Mouse (Mus musculus) embryonic facial prominence, embryonic 12.5 days (tissue): ENCODE measurements around the gene Kcnj9. TPM values are rescaled to one million over a fixed set of nuclear protein-coding genes. Genes with fewer than 3 reads are reported as not detected.

Source experiments
- ATAC-seq: fragments of 200-750 bp; cut with Nextera tagmentation; 2 replicates; pipeline ENCODE4 v1.8.0; 2017; ENCODE audit not compliant: insufficient number of reproducible peaks, insufficient read depth, low FRiP score, low TSS enrichment
- H3K27ac ChIP-seq: fragments of 300-500 bp; sonication (generic); 2 replicates; pipeline ENCODE4 v1.5.1; 2016; ENCODE audit warnings: mild to moderate bottlenecking
- H3K27me3 ChIP-seq: fragments of 300-500 bp; sonication (generic); 2 replicates; pipeline ENCODE4 v1.6.1; 2016; ENCODE audit warnings: mild to moderate bottlenecking, moderate library complexity
- H3K36me3 ChIP-seq: fragments of 300-500 bp; sonication (generic); 2 replicates; pipeline ENCODE4 v1.6.1; 2016; ENCODE audit warnings: mild to moderate bottlenecking
- H3K4me1 ChIP-seq: fragments of 300-500 bp; sonication (generic); 2 replicates; pipeline ENCODE4 v1.6.1; 2016
- H3K4me2 ChIP-seq: fragments of 300-500 bp; sonication (generic); replicated peaks from 2 replicates; pipeline ENCODE4 v1.6.1; 2016; ENCODE audit warnings: mild to moderate bottlenecking, moderate library complexity
- H3K4me3 ChIP-seq: fragments of 300-500 bp; sonication (generic); 2 replicates; pipeline ENCODE4 v1.5.1; 2016; ENCODE audit warnings: mild to moderate bottlenecking
- H3K9ac ChIP-seq: fragments of 300-500 bp; sonication (generic); 2 replicates; pipeline ENCODE4 v1.6.1; 2016; ENCODE audit warnings: mild to moderate bottlenecking, moderate library complexity
- H3K9me3 ChIP-seq: fragments of 300-500 bp; sonication (generic); 2 replicates; pipeline ENCODE4 v1.6.1; 2016; ENCODE audit warnings: mild to moderate bottlenecking, moderate library complexity
- WGBS: fragments of 180-500 bp; shearing (Covaris S2); methylation state at CpG from one replicate; pipeline ENCODE4 v1.1.7; 2016; 5-methylcytosine and 5-hydroxymethylcytosine counted together
- polyA plus RNA-seq: library from polyadenylated mRNA; unstranded; fragments of >200 nt; fragmentation: Nextera tagmentation; extraction: Ambion mirVana; gene quantifications from 2 replicates; pipeline ENCODE4 v1.2.1, GENCODE M21; 2016

Kcnj9 gene
- polyA plus RNA-seq, 1 experiment from 2014 or later: 0.15 TPM

- peaks cover 33% of the 10 kb centered on the region for H3K27me3 ChIP-seq
- no peak for ATAC-seq
- WGBS: 52% methylated on average over 5 of the region's 5 CpGs
- H3K27ac ChIP-seq: no peak overlapping the region
- no peak overlapping the region for H3K9ac ChIP-seq
- no peaks in the 10 kb centered on the region for H3K9me3 ChIP-seq
- no peak overlapping the region for H3K4me2 ChIP-seq
- no peaks in the 10 kb centered on the region for H3K36me3 ChIP-seq
- 0 out of 2 replicates have a peak, but pooled peaks cover 11% of the 10 kb centered on the region for H3K4me1 ChIP-seq
- H3K4me3 ChIP-seq: no peak overlapping the region
Observed at GRCm38 (mm10) chr1:172349504-172349903, 20.4 kb upstream of the Kcnj9 start.

GRCm38 (mm10) chr1:172347382-172347781 lies 18.3 kb upstream of the Kcnj9 start:
- H3K27ac ChIP-seq: no peak overlapping the region
- no peak for ATAC-seq
- no peaks in the 10 kb centered on the region for H3K36me3 ChIP-seq
- no peaks in the 10 kb centered on the region for H3K9me3 ChIP-seq
- H3K4me2 ChIP-seq: no peak overlapping the region
- H3K4me3 ChIP-seq: no peak overlapping the region
- WGBS: 85% methylated on average over 12 of the region's 12 CpGs
- 0 out of 2 replicates have a peak, but pooled peaks cover 11% of the 10 kb centered on the region for H3K4me1 ChIP-seq
- no peak overlapping the region for H3K9ac ChIP-seq
- H3K27me3 ChIP-seq: peaks cover 33% of the 10 kb centered on the region

- H3K9ac ChIP-seq: no peak overlapping the region
- H3K9me3 ChIP-seq: no peaks in the 10 kb centered on the region
- no peak for ATAC-seq
- WGBS: 84% methylated on average over 10 of the region's 10 CpGs
- H3K4me3 ChIP-seq: no peak overlapping the region
- H3K36me3 ChIP-seq: no peaks in the 10 kb centered on the region
- peaks cover 39% of the 10 kb centered on the region for H3K27me3 ChIP-seq
- H3K4me2 ChIP-seq: no peak overlapping the region
- 0 out of 2 replicates have a peak, but pooled peaks cover 11% of the 10 kb centered on the region for H3K4me1 ChIP-seq
- no peak overlapping the region for H3K27ac ChIP-seq
Observed at GRCm38 (mm10) chr1:172346707-172347106, 17.6 kb upstream of the Kcnj9 start.

GRCm38 (mm10) chr1:172344820-172345219 lies 15.7 kb upstream of the Kcnj9 start:
- WGBS: 80% methylated on average over 7 of the region's 7 CpGs
- Histone ChIP-seq H3K27me3 (peaks cover 43% of the 10 kb centered on the region), H3K27ac (no peak overlapping the region), H3K9me3 (no peaks in the 10 kb centered on the region), H3K4me3 (no peak overlapping the region), H3K9ac (no peak overlapping the region), H3K4me1 (0 out of 2 replicates have a peak, but pooled peaks cover 2% of the 10 kb centered on the region), H3K36me3 (no peaks in the 10 kb centered on the region), H3K4me2 (no peak overlapping the region)
- no peak for ATAC-seq

- H3K4me1 ChIP-seq: no peaks in the 10 kb centered on the region
- WGBS: 69% methylated on average over 3 of the region's 3 CpGs
- H3K36me3 ChIP-seq: no peaks in the 10 kb centered on the region
- no peaks in the 10 kb centered on the region for H3K9me3 ChIP-seq
- H3K27me3 ChIP-seq: peaks cover 42% of the 10 kb centered on the region
- H3K27ac ChIP-seq: no peak overlapping the region
- no peak overlapping the region for H3K9ac ChIP-seq
- no peak overlapping the region for H3K4me2 ChIP-seq
- no peak for ATAC-seq
- H3K4me3 ChIP-seq: no peak overlapping the region
Observed at GRCm38 (mm10) chr1:172343914-172344313, 14.8 kb upstream of the Kcnj9 start.

GRCm38 (mm10) chr1:172342729-172343128 lies 13.6 kb upstream of the Kcnj9 start:
- H3K4me1 ChIP-seq: no peaks in the 10 kb centered on the region
- H3K4me2 ChIP-seq: no peak overlapping the region
- no peaks in the 10 kb centered on the region for H3K9me3 ChIP-seq
- whole genome bisulfite sequencing: 77% methylated on average over 3 of the region's 3 CpGs
- H3K27ac ChIP-seq: no peak overlapping the region
- ATAC-seq: no peak
- peaks cover 43% of the 10 kb centered on the region for H3K27me3 ChIP-seq
- no peaks in the 10 kb centered on the region for H3K36me3 ChIP-seq
- H3K4me3 ChIP-seq: no peak overlapping the region
- no peak overlapping the region for H3K9ac ChIP-seq

GRCm38 (mm10) chr1:172341386-172341785 lies 12.3 kb upstream of the Kcnj9 start:
- Histone ChIP-seq H3K27me3 (peaks cover 43% of the 10 kb centered on the region), H3K36me3 (no peaks in the 10 kb centered on the region), H3K4me3 (peak overlapping the region; percentile 41), H3K27ac (no peak overlapping the region), H3K9ac (no peak overlapping the region), H3K4me2 (peak overlapping the region; percentile 65), H3K4me1 (no peaks in the 10 kb centered on the region), H3K9me3 (no peaks in the 10 kb centered on the region)
- WGBS: 18% methylated on average over 10 of the region's 10 CpGs
- no peak for ATAC-seq

- peak; percentile 78 for ATAC-seq
- H3K4me2 ChIP-seq: peak within 1 kb of the TSS; percentile 65
- H3K9ac ChIP-seq: no peak within 1 kb of the TSS
- WGBS: 3% methylated on average over 38 of the region's 38 CpGs
- no peaks in the 10 kb centered on the region for H3K36me3 ChIP-seq
- H3K4me1 ChIP-seq: no peaks in the 10 kb centered on the region
- H3K9me3 ChIP-seq: no peaks in the 10 kb centered on the region
- no peak within 1 kb of the TSS for H3K27ac ChIP-seq
- peaks cover 43% of the 10 kb centered on the region for H3K27me3 ChIP-seq
- H3K4me3 ChIP-seq: peak within 1 kb of the TSS; percentile 41
Observed at GRCm38 (mm10) chr1:172340729-172341321, 11.7 kb upstream of the Kcnj9 start, which contains the start of gene Kcnj10. TSS of gene Kcnj10 (plus strand) at chr1:172341210.

- H3K27ac ChIP-seq: no peak overlapping the region
- H3K4me3 ChIP-seq: no peak overlapping the region
- no peaks in the 10 kb centered on the region for H3K9me3 ChIP-seq
- no peak overlapping the region for H3K9ac ChIP-seq
- H3K36me3 ChIP-seq: no peaks in the 10 kb centered on the region
- ATAC-seq: no peak
- H3K27me3 ChIP-seq: peaks cover 47% of the 10 kb centered on the region
- no peak overlapping the region for H3K4me2 ChIP-seq
- 32% methylated on average over 2 of the region's 2 CpGs for WGBS
- H3K4me1 ChIP-seq: no peaks in the 10 kb centered on the region
Observed at GRCm38 (mm10) chr1:172337411-172338185, 8.5 kb upstream of the Kcnj9 start.

GRCm38 (mm10) chr1:172335804-172336203 lies 6.7 kb upstream of the Kcnj9 start:
- no peaks in the 10 kb centered on the region for H3K4me1 ChIP-seq
- no peak overlapping the region for H3K27ac ChIP-seq
- H3K4me2 ChIP-seq: no peak overlapping the region
- WGBS: 75% methylated on average over 15 of the region's 15 CpGs
- H3K9me3 ChIP-seq: no peaks in the 10 kb centered on the region
- no peak for ATAC-seq
- H3K27me3 ChIP-seq: peaks cover 33% of the 10 kb centered on the region
- H3K4me3 ChIP-seq: no peak overlapping the region
- no peaks in the 10 kb centered on the region for H3K36me3 ChIP-seq
- no peak overlapping the region for H3K9ac ChIP-seq

GRCm38 (mm10) chr1:172333512-172333911 lies 4.4 kb upstream of the Kcnj9 start:
- Histone ChIP-seq H3K27me3 (peaks cover 34% of the 10 kb centered on the region), H3K9me3 (no peaks in the 10 kb centered on the region), H3K4me2 (no peak overlapping the region), H3K27ac (no peak overlapping the region), H3K4me1 (no peaks in the 10 kb centered on the region), H3K36me3 (no peaks in the 10 kb centered on the region), H3K9ac (no peak overlapping the region), H3K4me3 (no peak overlapping the region)
- WGBS: 27% methylated on average over 3 of the region's 3 CpGs
- no peak for ATAC-seq

GRCm38 (mm10) chr1:172332925-172333324 lies 3.8 kb upstream of the Kcnj9 start:
- Histone ChIP-seq H3K27ac (no peak overlapping the region), H3K9ac (no peak overlapping the region), H3K4me2 (no peak overlapping the region), H3K36me3 (no peaks in the 10 kb centered on the region), H3K9me3 (no peaks in the 10 kb centered on the region), H3K27me3 (peaks cover 40% of the 10 kb centered on the region), H3K4me3 (no peak overlapping the region), H3K4me1 (no peaks in the 10 kb centered on the region)
- 83% methylated on average over 2 of the region's 2 CpGs for WGBS
- ATAC-seq: no peak
